Mouse (Mus musculus) monocyte, adult 59 days (primary cell): Measurements from ENCODE around the gene Klk7. TPM values are rescaled to one million over a fixed set of nuclear protein-coding genes. Genes with fewer than 3 reads are reported as not detected.

ENCODE experiments used
- total RNA-seq, 2 experiments: library from RNA; stranded (reverse); gene quantifications; one replicate each; pipeline ENCODE4 v1.2.4; 2023

Gene Klk7
- not detected for total RNA-seq

GRCm38 (mm10) chr7:43810994-43811393, at the start of gene Klk7:
Gene Klk7 (plus strand): TSS chr7:43811294.

GRCm38 (mm10) chr7:43768597-43768996, 42.5 kb upstream of the Klk7 start, which contains the start of gene Klk12:
Gene Klk12 (plus strand): TSS chr7:43768897.

GRCm38 (mm10) chr7:43774364-43774763, 36.7 kb upstream of the Klk7 start, which contains the start of gene Klk11:
Gene Klk11 (plus strand): TSS chr7:43774604.

GRCm38 (mm10) chr7:43780746-43781145, 30.3 kb upstream of the Klk7 start, which contains the start of gene Klk10:
Gene Klk10 (plus strand): TSS chr7:43781035.

GRCm38 (mm10) chr7:43791591-43791990, 19.5 kb upstream of the Klk7 start, which contains the start of gene Klk9:
Gene Klk9 (plus strand): TSS chr7:43791891.

GRCm38 (mm10) chr7:43797333-43797769, 13.7 kb upstream of the Klk7 start, which contains the start of gene Klk8:
Gene Klk8 (plus strand): TSS chr7:43797577.

GRCm38 (mm10) chr7:43824199-43824598, 13.1 kb downstream of the Klk7 start, which contains the start of gene Klk6:
Gene Klk6 (plus strand): TSS chr7:43824499.

GRCm38 (mm10) chr7:43841701-43842100, 30.6 kb downstream of the Klk7 start, which contains the start of gene Klk5:
Gene Klk5 (plus strand): TSS chr7:43841971.

Other genes starting within 250 kb of the Klk7 start
- 10 to 100 TPM; 10.2 to 11.0 TPM for gene Zfp658, start 249.0 kb upstream of the Klk7 start, total RNA-seq
- 10 to 100 TPM; 10.5 to 10.7 TPM for gene Zfp719, start 231.7 kb upstream of the Klk7 start, total RNA-seq
- gene Zfp819, start 204.1 kb upstream of the Klk7 start, total RNA-seq: 1 to 10 TPM in 1 of 2 experiments, not detected in 1; 1.2 TPM
- gene Ceacam18, start 176.6 kb upstream of the Klk7 start, total RNA-seq: not detected
- gene Siglece, start 151.1 kb upstream of the Klk7 start, total RNA-seq: 100 to 1,000 TPM; 128 to 137 TPM
- 1 to 10 TPM; 6.9 to 7.3 TPM for gene Ctu1, start 139.3 kb upstream of the Klk7 start, total RNA-seq
- gene Klk14, start 120.9 kb upstream of the Klk7 start, total RNA-seq: not detected
- not detected for gene Klk13, start 98.7 kb upstream of the Klk7 start, total RNA-seq
- gene Klk12, start 42.4 kb upstream of the Klk7 start, total RNA-seq: not detected
- not detected for gene Klk11, start 36.7 kb upstream of the Klk7 start, total RNA-seq
- not detected for gene Klk10, start 30.3 kb upstream of the Klk7 start, total RNA-seq
- gene Klk9, start 19.4 kb upstream of the Klk7 start, total RNA-seq: not detected
- gene Klk8, start 13.7 kb upstream of the Klk7 start, total RNA-seq: 1 to 10 TPM; 4.9 to 5.3 TPM
- not detected for gene Klk6, start 13.2 kb downstream of the Klk7 start, total RNA-seq
- not detected for gene Klk5, start 30.7 kb downstream of the Klk7 start, total RNA-seq
- not detected for gene Klk4, start 69.9 kb downstream of the Klk7 start, total RNA-seq
- not detected for gene Klk15, start 122.4 kb downstream of the Klk7 start, total RNA-seq
- not detected for gene Klk1b8, start 139.4 kb downstream of the Klk7 start, total RNA-seq
- gene Klk1b1, start 155.5 kb downstream of the Klk7 start, total RNA-seq: not detected
- gene Klk1b9, start 164.8 kb downstream of the Klk7 start, total RNA-seq: not detected
- gene Klk1b11, start 184.6 kb downstream of the Klk7 start, total RNA-seq: not detected
- gene Klk1b26, start 200.9 kb downstream of the Klk7 start, total RNA-seq: not detected
- gene Klk1b27, start 241.0 kb downstream of the Klk7 start, total RNA-seq: not detected